In genomic region chr5:114690633-114691567, GRCm38 (mm10) we compare ENCODE assay signal across 8 mouse cellular contexts. TPM values are rescaled to one million over a fixed set of nuclear protein-coding genes. Genes with fewer than 3 reads are reported as not detected.
A peak's percentile ranks its signal among the peaks of the same experiment; 100 is the strongest.
DNase-seq lines count a peak whose midpoint lies in the region; ATAC-seq and TF ChIP-seq lines count a peak whose summit lies in the region.

TSS of gene Gltp (minus strand) at chr5:114690984.

- peak within 1 kb of the TSS; percentile 89 for H3K27ac ChIP-seq in forebrain, embryonic 10.5 days
- H3K27ac ChIP-seq in heart, embryonic 15.5 days, result peak within 1 kb of the TSS; percentile 51; the same call in 1 of the 2 replicates
- H3K27ac ChIP-seq in liver, embryonic 14.5 days, result peak within 1 kb of the TSS; percentile 4; the same call in 1 of the 2 replicates
- H3K27ac ChIP-seq in neural tube, embryonic 11.5 days (ENCODE audit: low read depth, low read length), result no peak within 1 kb of the TSS
- H3K27ac ChIP-seq in stomach, postnatal 0 days (replicated peaks), result peak within 1 kb of the TSS; percentile 90

- H3K36me3 ChIP-seq in forebrain, embryonic 10.5 days (replicated peaks), result no peaks in the 10 kb centered on the region
- no peaks in the 10 kb centered on the region for H3K36me3 ChIP-seq in heart, embryonic 15.5 days
- H3K36me3 ChIP-seq in liver, embryonic 14.5 days (replicated peaks; ENCODE audit: control insufficient read depth, insufficient read depth, low read depth), result no peaks in the 10 kb centered on the region
- no peaks in the 10 kb centered on the region for H3K36me3 ChIP-seq in neural tube, embryonic 11.5 days (ENCODE audit: control insufficient read depth, insufficient read depth, low read length)
- H3K36me3 ChIP-seq in stomach, postnatal 0 days (ENCODE audit: control insufficient read depth, insufficient read depth, low read length), result no peaks in the 10 kb centered on the region

- peaks cover 39% of the 10 kb centered on the region for H3K4me1 ChIP-seq in forebrain, embryonic 10.5 days
- peaks cover 21% of the 10 kb centered on the region for H3K4me1 ChIP-seq in heart, embryonic 15.5 days (replicated peaks)
- peaks cover 12 to 15% of the 10 kb centered on the region in 2 experiments for H3K4me1 ChIP-seq in liver, embryonic 14.5 days (replicated peaks; ENCODE audit: control insufficient read depth in 2 of 2, insufficient read depth in 2 of 2, low read length in 1 of 2)
- peaks cover 8% of the 10 kb centered on the region; the same call in 1 of the 2 replicates for H3K4me1 ChIP-seq in neural tube, embryonic 11.5 days (ENCODE audit: control insufficient read depth, insufficient read depth, low read length)
- no peaks in the 10 kb centered on the region; the same call in 1 of the 2 replicates for H3K4me1 ChIP-seq in stomach, postnatal 0 days (replicated peaks; ENCODE audit: control insufficient read depth, insufficient read depth)

- H3K9me3 ChIP-seq in forebrain, embryonic 10.5 days, result no peaks in the 10 kb centered on the region
- H3K9me3 ChIP-seq in heart, embryonic 15.5 days (replicated peaks), result no peaks in the 10 kb centered on the region
- H3K9me3 ChIP-seq in liver, embryonic 14.5 days (ENCODE audit: control insufficient read depth, low read length), result no peaks in the 10 kb centered on the region
- no peaks in the 10 kb centered on the region for H3K9me3 ChIP-seq in neural tube, embryonic 11.5 days (ENCODE audit: control insufficient read depth, low read length)
- no peaks in the 10 kb centered on the region for H3K9me3 ChIP-seq in stomach, postnatal 0 days (ENCODE audit: control insufficient read depth, low read length)

- peak within 1 kb of the TSS; percentile 83 for H3K9ac ChIP-seq in heart, embryonic 15.5 days
- peak within 1 kb of the TSS; percentile 82 for H3K9ac ChIP-seq in liver, embryonic 14.5 days (replicated peaks)
- peak within 1 kb of the TSS; percentile 81 for H3K9ac ChIP-seq in neural tube, embryonic 11.5 days (ENCODE audit: low read length)
- H3K9ac ChIP-seq in stomach, postnatal 0 days (ENCODE audit: low read length), result peak within 1 kb of the TSS; percentile 84

- peak; percentile 98 for DNase-seq in CD4-positive, CD25-positive, alpha-beta regulatory T cell, adult 2 months (ENCODE audit: low read depth, low spot score)
- DNase-seq in c-Kit-negative CD71-positive TER-119-positive erythroid progenitor cells, embryonic 14.5 days (ENCODE audit: low read depth, low spot score), result peak; percentile 91
- peak; percentile 87 for DNase-seq in forebrain, embryonic 10.5 days (ENCODE audit: extremely low spot score, low spot score)
- peak; percentile 93 to 97 for DNase-seq in kidney, postnatal 25 days
- DNase-seq in liver, embryonic 14.5 days (ENCODE audit: low read depth in 3 of 3, low spot score in 3 of 3), result peak; percentile 87 to 88 (median 88)
- peak; percentile 95 for DNase-seq in neural tube, embryonic 11.5 days (ENCODE audit: low spot score)
- DNase-seq in stomach, postnatal 0 days (ENCODE audit: low spot score), result peak; percentile 97

- 5% methylated on average over 74 of the region's 75 CpGs for WGBS in forebrain, embryonic 10.5 days
- 4% methylated on average over 71 of the region's 75 CpGs for WGBS in heart, embryonic 15.5 days
- 4% methylated on average over 75 of the region's 75 CpGs for WGBS in liver, embryonic 14.5 days (ENCODE audit: insufficient replicate concordance)
- 6% methylated on average over 49 of the region's 75 CpGs for WGBS in neural tube, embryonic 11.5 days
- 5% methylated on average over 68 of the region's 75 CpGs for WGBS in stomach, postnatal 0 days

- 0 out of 2 replicates have a peak, but pooled peaks have one; percentile 1 for TF ChIP-seq CTCF in liver, embryonic 14.5 days (IDR thresholded peaks at IDR 0.05; ENCODE audit: low read depth)
- TF ChIP-seq CTCF in stomach, postnatal 0 days (IDR thresholded peaks at IDR 0.05; ENCODE audit: low read depth), result peak; percentile 57

- H3K4me3 ChIP-seq in forebrain, embryonic 10.5 days, result peak within 1 kb of the TSS; percentile 78
- peak within 1 kb of the TSS; percentile 83 for H3K4me3 ChIP-seq in heart, embryonic 15.5 days
- H3K4me3 ChIP-seq in liver, embryonic 14.5 days (ENCODE audit: insufficient read depth in 1 of 2, low read depth in 2 of 2, low read length in 2 of 2), result peak within 1 kb of the TSS; percentile 73 to 78
- peak within 1 kb of the TSS; percentile 75 for H3K4me3 ChIP-seq in neural tube, embryonic 11.5 days (ENCODE audit: low read depth, low read length)
- peak within 1 kb of the TSS; percentile 76 for H3K4me3 ChIP-seq in stomach, postnatal 0 days (ENCODE audit: low read depth, low read length)

- H3K4me2 ChIP-seq in heart, embryonic 15.5 days, result peak within 1 kb of the TSS; percentile 95
- H3K4me2 ChIP-seq in liver, embryonic 14.5 days (ENCODE audit: low read depth), result peak within 1 kb of the TSS; percentile 92
- H3K4me2 ChIP-seq in neural tube, embryonic 11.5 days (ENCODE audit: low read depth), result peak within 1 kb of the TSS; percentile 95
- peak within 1 kb of the TSS; percentile 90 for H3K4me2 ChIP-seq in stomach, postnatal 0 days (replicated peaks; ENCODE audit: low read depth)

- ATAC-seq in heart, embryonic 15.5 days (replicated peaks; ENCODE audit: insufficient number of reproducible peaks, insufficient read depth, low FRiP score, low read depth), result peak; percentile 95
- ATAC-seq in liver, embryonic 14.5 days (ENCODE audit: insufficient read depth), result peak; percentile 95
- ATAC-seq in neural tube, embryonic 11.5 days (ENCODE audit: insufficient read depth, low FRiP score, low TSS enrichment), result peak; percentile 98
- ATAC-seq in stomach, postnatal 0 days (ENCODE audit: low FRiP score, low TSS enrichment), result peak; percentile 94

- H3K27me3 ChIP-seq in forebrain, embryonic 10.5 days (ENCODE audit: poor library complexity, severe bottlenecking), result peaks cover 16% of the 10 kb centered on the region
- peaks cover 16% of the 10 kb centered on the region for H3K27me3 ChIP-seq in heart, embryonic 15.5 days
- no peaks in the 10 kb centered on the region for H3K27me3 ChIP-seq in liver, embryonic 14.5 days (ENCODE audit: control insufficient read depth, insufficient read depth, low read length)
- no peaks in the 10 kb centered on the region for H3K27me3 ChIP-seq in neural tube, embryonic 11.5 days (ENCODE audit: control insufficient read depth, insufficient read depth, low read length)
- no peaks in the 10 kb centered on the region for H3K27me3 ChIP-seq in stomach, postnatal 0 days (ENCODE audit: control insufficient read depth, insufficient read depth, low read length)

- no peak for TF ChIP-seq EP300 in liver, embryonic 14.5 days (IDR thresholded peaks at IDR 0.05; ENCODE audit: low read depth)
- TF ChIP-seq EP300 in stomach, postnatal 0 days (optimal IDR thresholded peaks at IDR 0.05), result no peak

RNA-seq across cellular contexts. Expression of gene Gltp, which starts in this region (rescaled TPM):
- polyA plus RNA-seq in forebrain, embryonic 10.5 days (2016; fragmentation: Nextera tagmentation; extraction: Ambion mirVana), result 86.9 and 88.8 TPM in 2 replicates
- 45.9 and 70.4 TPM in 2 replicates for polyA plus RNA-seq in heart, embryonic 15.5 days (2015; fragmentation: Nextera tagmentation; extraction: Ambion mirVana)
- polyA plus RNA-seq in liver, embryonic 14.5 days (2012; rRNA removed), result 18.4 and 18.5 TPM in 2 replicates
- 25.4 and 33.0 TPM in 2 replicates for polyA plus RNA-seq in liver, embryonic 14.5 days (2014; fragmentation: Nextera tagmentation; extraction: Ambion mirVana)
- 68.9 and 72.6 TPM in 2 replicates for polyA plus RNA-seq in neural tube, embryonic 11.5 days (2014; fragmentation: Nextera tagmentation; extraction: Ambion mirVana)
- polyA plus RNA-seq in stomach, postnatal 0 days (2015; fragmentation: Nextera tagmentation; extraction: Ambion mirVana), result 482 and 496 TPM in 2 replicates
